Mouse (Mus musculus): ENCODE data around the gene Slc38a7. TPM values are rescaled to one million over a fixed set of nuclear protein-coding genes. Genes with fewer than 3 reads are reported as not detected.

The Slc38a7 gene
- polyA plus RNA-seq, 1 experiment from 2014 or later = 26.7 TPM

- DNase-seq (ENCODE audit: low spot score) (no peak), ATAC-seq (ENCODE audit: low FRiP score) (no peak)
- no peak overlapping the region for H3K27ac ChIP-seq
- no peak overlapping the region for H3K4me3 ChIP-seq (replicated peaks; ENCODE audit: low read length)
- H3K9me3 ChIP-seq (ENCODE audit: control insufficient read depth, low read length) = no peaks in the 10 kb centered on the region
- H3K4me2 ChIP-seq (replicated peaks) = no peak overlapping the region
- WGBS = 90% methylated on average over 6 of the region's 6 CpGs
- no peaks in the 10 kb centered on the region for H3K36me3 ChIP-seq (replicated peaks; ENCODE audit: control insufficient read depth, insufficient read depth)
- H3K4me1 ChIP-seq (replicated peaks; ENCODE audit: control insufficient read depth, insufficient read depth, low read length) = peaks cover 9% of the 10 kb centered on the region
- H3K27me3 ChIP-seq (ENCODE audit: control insufficient read depth, insufficient read depth, low read length) = no peaks in the 10 kb centered on the region
- no peak overlapping the region for H3K9ac ChIP-seq
Observed at GRCm38 (mm10) chr8:95854174-95854573, 835 bp upstream of the Slc38a7 start.

DNA sequence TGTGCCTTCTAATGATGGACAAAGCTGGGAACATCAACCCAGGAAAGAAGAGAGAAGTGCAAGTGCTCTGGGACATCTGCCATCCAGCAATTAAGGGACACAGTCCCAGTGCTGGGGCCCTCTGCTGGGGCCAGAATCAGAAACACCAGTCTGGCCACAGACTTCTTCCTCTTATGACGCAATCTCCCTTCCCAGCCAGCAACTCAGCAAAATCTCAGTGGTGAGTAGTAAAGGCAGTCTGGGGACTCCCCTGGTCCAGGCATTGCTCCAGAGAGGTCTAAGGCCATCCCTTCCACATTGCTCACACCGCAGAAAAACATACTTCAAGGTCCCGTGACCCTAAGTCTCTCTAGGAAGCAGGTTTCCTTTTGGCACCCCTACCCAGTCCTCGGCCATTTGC is 1.0 kb downstream of the Slc38a7 start:
- ATAC-seq (ENCODE audit: low FRiP score) (no peak), DNase-seq (ENCODE audit: low spot score) (no peak)
- 0 out of 2 replicates have a peak, but pooled peaks cover 11% of the 10 kb centered on the region for H3K36me3 ChIP-seq (replicated peaks; ENCODE audit: control insufficient read depth, insufficient read depth)
- peak overlapping the region; percentile 63 for H3K4me3 ChIP-seq (replicated peaks; ENCODE audit: low read length)
- no peak overlapping the region for H3K9ac ChIP-seq
- WGBS = 82% methylated on average over 4 of the region's 4 CpGs
- H3K9me3 ChIP-seq (ENCODE audit: control insufficient read depth, low read length) = no peaks in the 10 kb centered on the region
- peaks cover 9% of the 10 kb centered on the region for H3K4me1 ChIP-seq (replicated peaks; ENCODE audit: control insufficient read depth, insufficient read depth, low read length)
- H3K4me2 ChIP-seq (replicated peaks) = peak overlapping the region; percentile 65
- H3K27ac ChIP-seq = no peak overlapping the region
- no peaks in the 10 kb centered on the region for H3K27me3 ChIP-seq (ENCODE audit: control insufficient read depth, insufficient read depth, low read length)

DNA sequence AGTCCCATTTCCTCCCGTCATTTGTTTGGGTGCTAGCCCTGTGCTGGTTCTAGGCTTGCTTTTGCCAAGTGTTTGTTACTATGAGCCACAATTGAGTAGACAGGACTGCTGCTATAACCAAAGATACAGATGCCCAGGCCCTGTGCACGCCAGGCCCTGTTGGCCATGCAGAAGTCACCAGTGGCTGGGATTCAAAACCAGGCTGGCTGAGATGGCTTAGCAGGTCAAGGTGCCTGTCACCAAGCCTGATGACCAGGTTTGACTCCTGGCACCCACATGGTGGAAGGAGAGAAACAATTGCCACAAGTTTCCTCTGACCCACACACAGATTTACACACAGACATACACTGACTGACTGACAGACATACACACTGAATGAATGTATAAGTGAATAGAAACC is 3.0 kb downstream of the Slc38a7 start:
- WGBS = 88% methylated on average over 2 of the region's 2 CpGs

GRCm38 (mm10) chr8:95848734-95849464 is 4.4 kb downstream of the Slc38a7 start:
- no peaks in the 10 kb centered on the region for H3K27me3 ChIP-seq (ENCODE audit: control insufficient read depth, insufficient read depth, low read length)
- peaks cover 26% of the 10 kb centered on the region for H3K36me3 ChIP-seq (replicated peaks; ENCODE audit: control insufficient read depth, insufficient read depth)
- H3K4me2 ChIP-seq (replicated peaks) = no peak overlapping the region
- WGBS = 92% methylated on average over 19 of the region's 19 CpGs
- peaks cover 9% of the 10 kb centered on the region for H3K4me1 ChIP-seq (replicated peaks; ENCODE audit: control insufficient read depth, insufficient read depth, low read length)
- no peak overlapping the region for H3K9ac ChIP-seq
- H3K27ac ChIP-seq = no peak overlapping the region
- no peaks in the 10 kb centered on the region for H3K9me3 ChIP-seq (ENCODE audit: control insufficient read depth, low read length)
- ATAC-seq (ENCODE audit: low FRiP score) (no peak), DNase-seq (ENCODE audit: low spot score) (no peak)
- H3K4me3 ChIP-seq (replicated peaks; ENCODE audit: low read length) = no peak overlapping the region

More for the DNA sequence above, 3.0 kb downstream of the Slc38a7 start:
- H3K9me3 ChIP-seq (ENCODE audit: control insufficient read depth, low read length) = no peaks in the 10 kb centered on the region
- no peak overlapping the region for H3K4me2 ChIP-seq (replicated peaks)
- H3K4me1 ChIP-seq (replicated peaks; ENCODE audit: control insufficient read depth, insufficient read depth, low read length) = peaks cover 9% of the 10 kb centered on the region
- no peaks in the 10 kb centered on the region for H3K27me3 ChIP-seq (ENCODE audit: control insufficient read depth, insufficient read depth, low read length)
- H3K9ac ChIP-seq = no peak overlapping the region
- H3K36me3 ChIP-seq (replicated peaks; ENCODE audit: control insufficient read depth, insufficient read depth) = peaks cover 15% of the 10 kb centered on the region; the same call in 1 of the 2 replicates
- ATAC-seq (ENCODE audit: low FRiP score) = no peak
- no peak overlapping the region for H3K4me3 ChIP-seq (replicated peaks; ENCODE audit: low read length)
- DNase-seq (ENCODE audit: low spot score) = no peak
- no peak overlapping the region for H3K27ac ChIP-seq

GRCm38 (mm10) chr8:95848061-95848551 is 5.2 kb downstream of the Slc38a7 start:
- peaks cover 9% of the 10 kb centered on the region for H3K4me1 ChIP-seq (replicated peaks; ENCODE audit: control insufficient read depth, insufficient read depth, low read length)
- no peak overlapping the region for H3K4me2 ChIP-seq (replicated peaks)
- H3K27ac ChIP-seq = no peak overlapping the region
- DNase-seq (ENCODE audit: low spot score) = no peak
- WGBS = 81% methylated on average over 24 of the region's 24 CpGs
- H3K4me3 ChIP-seq (replicated peaks; ENCODE audit: low read length) = no peak overlapping the region
- ATAC-seq (ENCODE audit: low FRiP score) = no peak
- H3K9me3 ChIP-seq (ENCODE audit: control insufficient read depth, low read length) = no peaks in the 10 kb centered on the region
- no peaks in the 10 kb centered on the region for H3K27me3 ChIP-seq (ENCODE audit: control insufficient read depth, insufficient read depth, low read length)
- peaks cover 34% of the 10 kb centered on the region for H3K36me3 ChIP-seq (replicated peaks; ENCODE audit: control insufficient read depth, insufficient read depth)
- no peak overlapping the region for H3K9ac ChIP-seq

DNA sequence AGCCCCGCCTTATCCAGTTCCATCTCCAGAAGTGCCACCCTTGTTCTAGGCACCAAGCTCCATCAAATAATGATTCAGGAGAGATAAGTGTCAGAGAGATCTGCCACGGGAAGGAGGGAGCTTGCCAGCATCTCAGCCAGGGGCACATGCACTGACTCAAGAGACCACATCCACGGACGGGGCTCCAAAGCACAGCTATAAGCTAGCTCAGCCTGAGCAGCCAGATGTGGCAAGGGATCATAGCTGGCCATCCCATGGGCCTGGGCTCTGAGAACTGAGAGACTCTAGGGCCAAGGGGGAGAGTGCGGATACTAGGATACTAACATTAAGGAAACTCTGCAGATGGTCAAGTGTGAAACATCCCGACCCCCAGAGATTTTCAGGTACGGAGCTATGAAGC is 8.3 kb downstream of the Slc38a7 start:
- Histone ChIP-seq H3K36me3 (replicated peaks; ENCODE audit: control insufficient read depth, insufficient read depth) (peaks cover 62% of the 10 kb centered on the region), H3K4me3 (replicated peaks; ENCODE audit: low read length) (no peak overlapping the region), H3K27ac (no peak overlapping the region), H3K9ac (no peak overlapping the region), H3K4me1 (replicated peaks; ENCODE audit: control insufficient read depth, insufficient read depth, low read length) (no peaks in the 10 kb centered on the region), H3K27me3 (ENCODE audit: control insufficient read depth, insufficient read depth, low read length) (no peaks in the 10 kb centered on the region), H3K9me3 (ENCODE audit: control insufficient read depth, low read length) (no peaks in the 10 kb centered on the region), H3K4me2 (replicated peaks) (no peak overlapping the region)
- WGBS = 89% methylated on average over 7 of the region's 7 CpGs
- ATAC-seq (ENCODE audit: low FRiP score) = no peak
- no peak for DNase-seq (ENCODE audit: low spot score)

GRCm38 (mm10) chr8:95843968-95844367 is 9.4 kb downstream of the Slc38a7 start:
- no peak overlapping the region for H3K4me2 ChIP-seq (replicated peaks)
- H3K27me3 ChIP-seq (ENCODE audit: control insufficient read depth, insufficient read depth, low read length) = no peaks in the 10 kb centered on the region
- ATAC-seq (ENCODE audit: low FRiP score) = no peak
- no peak overlapping the region for H3K4me3 ChIP-seq (replicated peaks; ENCODE audit: low read length)
- DNase-seq (ENCODE audit: low spot score) = no peak
- peaks cover 72% of the 10 kb centered on the region for H3K36me3 ChIP-seq (replicated peaks; ENCODE audit: control insufficient read depth, insufficient read depth)
- no peak overlapping the region for H3K9ac ChIP-seq
- H3K4me1 ChIP-seq (replicated peaks; ENCODE audit: control insufficient read depth, insufficient read depth, low read length) = no peaks in the 10 kb centered on the region
- 92% methylated on average over 6 of the region's 6 CpGs for WGBS
- H3K27ac ChIP-seq = no peak overlapping the region
- no peaks in the 10 kb centered on the region for H3K9me3 ChIP-seq (ENCODE audit: control insufficient read depth, low read length)

DNA sequence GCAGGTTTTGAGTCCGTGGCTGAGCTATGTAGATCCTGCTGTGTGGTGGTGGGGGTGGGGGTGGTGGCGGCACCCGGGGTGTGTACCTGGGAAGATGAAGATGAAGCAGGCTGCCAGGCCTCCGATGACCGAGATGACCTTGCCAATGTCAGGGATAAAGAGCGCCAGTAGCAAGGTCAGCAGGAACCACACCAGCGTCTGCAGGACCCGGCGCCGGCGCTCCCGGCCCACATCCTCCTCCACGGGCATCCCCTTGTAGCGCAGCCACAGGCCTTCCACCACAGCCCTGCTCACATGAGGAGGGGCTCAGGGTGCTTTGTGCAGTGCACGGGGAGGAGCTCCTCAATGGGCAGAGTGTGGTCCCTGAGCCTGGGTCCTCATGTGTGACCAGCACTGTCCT is 11.9 kb downstream of the Slc38a7 start:
- no peak overlapping the region for H3K27ac ChIP-seq
- no peak for DNase-seq (ENCODE audit: low spot score)
- H3K4me2 ChIP-seq (replicated peaks) = no peak overlapping the region
- H3K27me3 ChIP-seq (ENCODE audit: control insufficient read depth, insufficient read depth, low read length) = no peaks in the 10 kb centered on the region
- H3K4me1 ChIP-seq (replicated peaks; ENCODE audit: control insufficient read depth, insufficient read depth, low read length) = no peaks in the 10 kb centered on the region
- no peak overlapping the region for H3K9ac ChIP-seq
- peaks cover 73% of the 10 kb centered on the region for H3K36me3 ChIP-seq (replicated peaks; ENCODE audit: control insufficient read depth, insufficient read depth)
- H3K9me3 ChIP-seq (ENCODE audit: control insufficient read depth, low read length) = no peaks in the 10 kb centered on the region
- no peak overlapping the region for H3K4me3 ChIP-seq (replicated peaks; ENCODE audit: low read length)
- ATAC-seq (ENCODE audit: low FRiP score) = no peak
- WGBS = 92% methylated on average over 15 of the region's 15 CpGs

DNA sequence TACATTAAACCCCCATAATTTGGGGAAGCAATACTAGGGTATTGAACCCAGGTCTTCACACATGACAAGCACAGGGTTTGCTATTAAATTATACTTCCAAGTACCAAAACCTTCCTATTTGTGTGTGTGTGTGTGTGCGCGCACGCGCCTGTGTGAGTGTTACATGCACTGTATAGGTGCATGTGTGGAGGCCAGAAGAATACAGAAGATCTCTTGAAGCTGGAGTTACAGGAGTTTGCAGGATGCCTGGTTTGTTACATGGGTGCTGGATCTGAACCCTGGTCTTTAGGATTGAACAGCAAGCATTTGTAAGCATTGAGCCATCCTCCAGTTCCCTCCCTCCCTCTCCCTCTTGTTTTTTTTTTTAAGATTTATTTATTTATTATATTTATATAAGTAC is 14.1 kb downstream of the Slc38a7 start:
- ATAC-seq (ENCODE audit: low FRiP score) (no peak), DNase-seq (ENCODE audit: low spot score) (no peak)
- Histone ChIP-seq H3K27ac (no peak overlapping the region), H3K27me3 (ENCODE audit: control insufficient read depth, insufficient read depth, low read length) (no peaks in the 10 kb centered on the region), H3K4me1 (replicated peaks; ENCODE audit: control insufficient read depth, insufficient read depth, low read length) (no peaks in the 10 kb centered on the region), H3K9ac (no peak overlapping the region), H3K9me3 (ENCODE audit: control insufficient read depth, low read length) (no peaks in the 10 kb centered on the region), H3K4me3 (replicated peaks; ENCODE audit: low read length) (no peak overlapping the region), H3K4me2 (replicated peaks) (no peak overlapping the region), H3K36me3 (replicated peaks; ENCODE audit: control insufficient read depth, insufficient read depth) (peaks cover 66% of the 10 kb centered on the region)
- 96% methylated on average over 4 of the region's 4 CpGs for WGBS
